12 mouse cellular contexts compared by ENCODE assay signal in genomic region chr2:112538783-112539182, GRCm38 (mm10). TPM values are rescaled to one million over a fixed set of nuclear protein-coding genes. Genes with fewer than 3 reads are reported as not detected.
DNase-seq lines count a peak whose midpoint lies in the region; ATAC-seq and TF ChIP-seq lines count a peak whose summit lies in the region.
"Had no signal": no experiment of that assay in that cellular context is flagged by ENCODE, and none has a peak within 500 bp of the region (broad histone marks: within the 10 kb centered on the region; RNA-seq: fewer than 3 reads in every experiment).

No protein-coding gene starts in this region.

- DNase-seq in cerebellum, postnatal 4 days (ENCODE audit: low spot score in 2 of 2), result no peak
- no peak for DNase-seq in layer of hippocampus, adult 2 months (ENCODE audit: low spot score in 2 of 2)
- DNase-seq in layer of hippocampus, adult 8-10 months (ENCODE audit: low spot score in 2 of 2), result no peak
- peak; percentile 15 for DNase-seq in MN1 (ENCODE audit: low spot score)
- peak; percentile 31 for DNase-seq in induced T-regulatory cell, adult 2 months (ENCODE audit: low read depth)
- DNase-seq in layer of hippocampus, postnatal 36 days, result no peak
- no peak for DNase-seq in spleen, postnatal 10 days (ENCODE audit: low spot score in 2 of 2)
- DNase-seq: liver, embryonic 13.5 days had no signal

- no peak overlapping the region for H3K4me3 ChIP-seq in layer of hippocampus, adult 2 months
- H3K4me3 ChIP-seq: embryonic facial prominence, embryonic 15.5 days; hindbrain, embryonic 15.5 days; liver, embryonic 13.5 days had no signal

- peak; percentile 56; the same call in 1 of the 2 replicates for ATAC-seq in cerebellum, adult (ENCODE audit: insufficient number of reproducible peaks, low FRiP score, low TSS enrichment)

- H3K27ac ChIP-seq in layer of hippocampus, adult 2 months, result no peak overlapping the region
- H3K27ac ChIP-seq: embryonic facial prominence, embryonic 15.5 days; hindbrain, embryonic 15.5 days; liver, embryonic 13.5 days had no signal

- TF ChIP-seq CTCF in layer of hippocampus, adult 2 months (conservative IDR thresholded peaks at IDR 0.05), result peak; percentile 90

RNA-seq across cellular contexts. Expression of gene Aven, which starts 46.0 kb away (rescaled TPM):
- 10 to 100 TPM in 1 of 2 experiments, 1 to 10 TPM in 1; 8.7 to 10.2 TPM for total RNA-seq in layer of hippocampus, adult 2 months (2021)
- 10 to 100 TPM in 2 of 4 experiments, 1 to 10 TPM in 2; 8.1 to 11.5 (median 10.0) TPM for total RNA-seq in layer of hippocampus, adult 8-10 months (2022)
- total RNA-seq in layer of hippocampus, postnatal 36 days (2021), result 10 to 100 TPM in 1 of 2 experiments, 1 to 10 TPM in 1; 9.7 to 10.6 TPM

RNA-seq across cellular contexts. Expression of gene Chrm5, which starts 58.2 kb away (rescaled TPM):
- total RNA-seq in layer of hippocampus, adult 2 months (2021), result 1 to 10 TPM; 5.7 to 7.7 TPM
- total RNA-seq in layer of hippocampus, adult 8-10 months (2022), result 1 to 10 TPM; 5.4 to 9.7 (median 7.4) TPM
- total RNA-seq in layer of hippocampus, postnatal 36 days (2021), result 1 to 10 TPM; 6.6 to 8.8 TPM
- total RNA-seq: ES-E14 had no signal

Comparison
In these comparisons a context has a peak if more than half of its experiments do, and no peak if none do; other contexts are left out.
1. DNase-seq: peak in MN1 (single experiment) and induced T-regulatory cell, adult 2 months (single experiment); none in cerebellum, postnatal 4 days (0 of 2), layer of hippocampus, adult 2 months (0 of 2), layer of hippocampus, adult 8-10 months (0 of 2), layer of hippocampus, postnatal 36 days (0 of 2) and spleen, postnatal 10 days (0 of 2).